Mouse (Mus musculus): ENCODE results near the gene Crybg3. TPM values are rescaled to one million over a fixed set of nuclear protein-coding genes. Genes with fewer than 3 reads are reported as not detected.

Crybg3 gene
- polyA plus RNA-seq, 2 experiments: 0.55 to 0.86 TPM

DNA sequence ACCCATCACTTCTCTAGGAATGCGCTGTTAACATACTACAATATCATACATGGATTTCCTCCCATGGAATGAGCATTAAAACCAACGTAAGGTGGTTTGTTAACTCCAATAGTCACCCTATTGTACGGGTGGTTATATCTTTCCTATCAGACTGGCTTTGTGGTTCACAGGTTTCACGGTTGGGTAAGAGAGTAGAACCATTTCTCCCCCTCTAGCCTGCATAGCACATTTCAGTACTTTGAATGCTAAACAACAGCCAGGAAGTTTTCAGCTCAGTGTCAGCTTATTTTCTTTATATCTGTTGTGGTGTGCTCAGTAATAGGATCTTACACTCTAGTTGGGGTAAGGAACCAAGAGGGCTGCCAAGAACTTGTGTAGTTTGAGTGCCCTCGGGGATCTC lies 149.0 kb downstream of the Crybg3 start:
- Histone ChIP-seq H3K4me1 (replicated peaks; ENCODE audit: control insufficient read depth in 2 of 2, insufficient read depth in 2 of 2, low read length in 1 of 2) (no peaks in the 10 kb centered on the region), H3K4me3 (ENCODE audit: insufficient read depth in 1 of 2, low read depth in 2 of 2, low read length in 2 of 2) (no peak overlapping the region), H3K9ac (replicated peaks) (no peak overlapping the region), H3K27me3 (ENCODE audit: control insufficient read depth, insufficient read depth, low read length) (no peaks in the 10 kb centered on the region), H3K27ac (no peak overlapping the region), H3K9me3 (ENCODE audit: control insufficient read depth, low read length) (no peaks in the 10 kb centered on the region), H3K36me3 (replicated peaks; ENCODE audit: control insufficient read depth, insufficient read depth, low read depth) (no peaks in the 10 kb centered on the region), H3K4me2 (ENCODE audit: low read depth) (no peak overlapping the region)
- 48% methylated on average over 5 of the region's 5 CpGs for WGBS (ENCODE audit: insufficient replicate concordance)
- no peak for ATAC-seq (ENCODE audit: insufficient read depth)
- DNase-seq (ENCODE audit: low read depth in 3 of 3, low spot score in 3 of 3): no peak
- TF ChIP-seq EP300 (IDR thresholded peaks at IDR 0.05; ENCODE audit: low read depth) (no peak), CTCF (IDR thresholded peaks at IDR 0.05; ENCODE audit: low read depth) (no peak)

DNA sequence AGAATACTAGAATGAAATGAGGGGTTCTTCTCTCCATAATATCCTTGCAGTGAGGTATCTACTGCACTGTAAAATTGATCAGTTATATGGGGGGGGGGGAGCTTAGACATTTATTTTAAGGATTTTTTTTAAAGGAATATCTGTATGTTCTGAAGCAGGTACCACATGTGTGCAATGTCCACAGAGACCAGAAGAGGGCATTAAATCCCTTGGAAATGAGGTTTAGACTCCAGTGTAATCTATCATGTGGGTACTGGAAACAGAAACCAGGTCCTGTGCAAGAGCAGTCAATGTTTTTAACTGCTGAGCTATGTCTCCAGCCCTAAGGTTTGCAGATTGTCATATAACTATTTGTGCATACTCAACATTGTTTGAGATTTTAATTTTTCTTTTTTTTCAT lies 151.7 kb downstream of the Crybg3 start:
- Histone ChIP-seq H3K9ac (replicated peaks) (no peak overlapping the region), H3K36me3 (replicated peaks; ENCODE audit: control insufficient read depth, insufficient read depth, low read depth) (no peaks in the 10 kb centered on the region), H3K4me1 (replicated peaks; ENCODE audit: control insufficient read depth in 2 of 2, insufficient read depth in 2 of 2, low read length in 1 of 2) (no peaks in the 10 kb centered on the region), H3K4me3 (ENCODE audit: insufficient read depth in 1 of 2, low read depth in 2 of 2, low read length in 2 of 2) (no peak overlapping the region), H3K27ac (no peak overlapping the region), H3K4me2 (ENCODE audit: low read depth) (no peak overlapping the region), H3K9me3 (ENCODE audit: control insufficient read depth, low read length) (no peaks in the 10 kb centered on the region), H3K27me3 (ENCODE audit: control insufficient read depth, insufficient read depth, low read length) (no peaks in the 10 kb centered on the region)
- DNase-seq (ENCODE audit: low read depth in 3 of 3, low spot score in 3 of 3) (no peak), ATAC-seq (ENCODE audit: insufficient read depth) (no peak)
- TF ChIP-seq EP300 (IDR thresholded peaks at IDR 0.05; ENCODE audit: low read depth) (no peak), CTCF (IDR thresholded peaks at IDR 0.05; ENCODE audit: low read depth) (no peak)

DNA sequence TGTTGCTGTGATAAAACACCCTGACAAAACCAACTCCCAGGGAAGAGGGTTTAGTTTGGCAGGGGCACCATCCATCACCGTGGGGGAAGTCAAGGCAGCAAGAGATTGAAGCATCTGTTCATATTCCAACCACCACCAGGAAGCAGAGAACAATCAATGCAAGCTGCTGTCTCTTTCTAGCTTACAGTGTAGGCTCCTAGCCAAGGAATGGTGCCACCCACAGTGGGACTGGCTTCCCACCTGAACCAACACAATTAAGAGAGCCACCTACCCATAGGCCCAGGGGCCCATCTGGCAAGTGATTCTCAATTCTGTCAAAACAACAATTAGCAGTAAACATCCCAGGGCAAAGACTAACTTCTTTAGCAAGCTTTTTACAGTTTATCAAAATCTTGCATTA lies 152.6 kb downstream of the Crybg3 start:
- H3K4me3 ChIP-seq (ENCODE audit: insufficient read depth in 1 of 2, low read depth in 2 of 2, low read length in 2 of 2): no peak overlapping the region
- WGBS (ENCODE audit: insufficient replicate concordance): 53% methylated on average over 1 of the region's 1 CpGs
- no peaks in the 10 kb centered on the region for H3K9me3 ChIP-seq (ENCODE audit: control insufficient read depth, low read length)
- no peak for TF ChIP-seq CTCF (IDR thresholded peaks at IDR 0.05; ENCODE audit: low read depth)
- TF ChIP-seq EP300 (IDR thresholded peaks at IDR 0.05; ENCODE audit: low read depth): no peak
- H3K27ac ChIP-seq: no peak overlapping the region
- H3K4me2 ChIP-seq (ENCODE audit: low read depth): no peak overlapping the region
- no peak for DNase-seq (ENCODE audit: low read depth in 3 of 3, low spot score in 3 of 3)
- no peaks in the 10 kb centered on the region for H3K36me3 ChIP-seq (replicated peaks; ENCODE audit: control insufficient read depth, insufficient read depth, low read depth)
- H3K27me3 ChIP-seq (ENCODE audit: control insufficient read depth, insufficient read depth, low read length): no peaks in the 10 kb centered on the region
- H3K4me1 ChIP-seq (replicated peaks; ENCODE audit: control insufficient read depth in 2 of 2, insufficient read depth in 2 of 2, low read length in 1 of 2): no peaks in the 10 kb centered on the region
- no peak for ATAC-seq (ENCODE audit: insufficient read depth)
- no peak overlapping the region for H3K9ac ChIP-seq (replicated peaks)

DNA sequence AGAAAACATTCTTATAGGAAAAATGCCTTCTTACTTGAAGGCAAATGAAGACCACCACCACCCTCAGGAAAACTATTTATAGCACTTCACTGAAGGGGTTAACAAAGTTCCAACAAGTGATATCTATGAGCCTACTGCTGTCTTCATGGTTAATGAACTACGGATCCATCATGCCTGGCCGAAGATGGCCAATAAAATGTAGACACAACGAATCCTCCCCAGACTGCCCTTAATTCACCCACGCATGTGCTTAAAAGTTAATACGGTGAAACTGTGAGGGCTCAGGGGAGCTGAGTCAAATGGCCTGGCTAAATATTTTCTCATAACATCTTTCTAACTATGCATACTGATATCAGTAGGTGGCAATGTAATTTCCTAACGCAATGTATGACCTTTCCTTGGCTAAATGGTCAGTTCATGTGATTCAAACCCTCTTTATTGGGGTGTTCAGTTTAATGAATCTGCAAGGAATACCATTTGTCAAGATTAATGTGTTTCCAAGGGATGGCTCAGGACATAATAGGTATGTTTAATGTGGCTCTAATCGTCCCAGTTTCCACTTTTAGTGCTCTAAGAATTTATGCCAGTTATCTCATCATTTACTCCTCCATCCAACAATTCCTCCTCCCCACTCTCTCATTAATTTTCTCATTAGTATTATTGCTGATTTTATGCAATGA lies 155.8 kb downstream of the Crybg3 start:
- TF ChIP-seq CTCF (IDR thresholded peaks at IDR 0.05; ENCODE audit: low read depth): no peak
- TF ChIP-seq EP300 (IDR thresholded peaks at IDR 0.05; ENCODE audit: low read depth): no peak
- Histone ChIP-seq H3K4me3 (ENCODE audit: insufficient read depth in 1 of 2, low read depth in 2 of 2, low read length in 2 of 2) (no peak overlapping the region), H3K9me3 (ENCODE audit: control insufficient read depth, low read length) (no peaks in the 10 kb centered on the region), H3K36me3 (replicated peaks; ENCODE audit: control insufficient read depth, insufficient read depth, low read depth) (no peaks in the 10 kb centered on the region), H3K27me3 (ENCODE audit: control insufficient read depth, insufficient read depth, low read length) (no peaks in the 10 kb centered on the region), H3K9ac (replicated peaks) (no peak overlapping the region), H3K4me2 (ENCODE audit: low read depth) (no peak overlapping the region), H3K27ac (no peak overlapping the region), H3K4me1 (replicated peaks; ENCODE audit: control insufficient read depth in 2 of 2, insufficient read depth in 2 of 2, low read length in 1 of 2) (no peaks in the 10 kb centered on the region)
- WGBS (ENCODE audit: insufficient replicate concordance): 63% methylated on average over 7 of the region's 7 CpGs
- ATAC-seq (ENCODE audit: insufficient read depth): no peak
- DNase-seq (ENCODE audit: low read depth in 3 of 3, low spot score in 3 of 3): no peak

Other genes starting within 250 kb of the Crybg3 start
- gene Olfr209, start 237.0 kb downstream of the Crybg3 start, polyA plus RNA-seq (2012; rRNA removed): not detected in 2 replicates
- not detected in 2 replicates for gene Olfr209, start 237.0 kb downstream of the Crybg3 start, polyA plus RNA-seq (2014; fragmentation: Nextera tagmentation; extraction: Ambion mirVana)
- gene Gabrr3, start 193.6 kb downstream of the Crybg3 start, polyA plus RNA-seq (2012; rRNA removed): not detected in 2 replicates
- gene Gabrr3, start 193.6 kb downstream of the Crybg3 start, polyA plus RNA-seq (2014; fragmentation: Nextera tagmentation; extraction: Ambion mirVana): not detected in 2 replicates
- gene Riox2, start 129.2 kb downstream of the Crybg3 start, polyA plus RNA-seq (2012; rRNA removed): 3.9 and 7.6 TPM in 2 replicates
- gene Riox2, start 129.2 kb downstream of the Crybg3 start, polyA plus RNA-seq (2014; fragmentation: Nextera tagmentation; extraction: Ambion mirVana): 15.3 and 15.8 TPM in 2 replicates
- gene Arl6, start 38.4 kb upstream of the Crybg3 start, polyA plus RNA-seq (2012; rRNA removed): 0.88 and 1.4 TPM in 2 replicates
- 3.1 and 3.7 TPM in 2 replicates for gene Arl6, start 38.4 kb upstream of the Crybg3 start, polyA plus RNA-seq (2014; fragmentation: Nextera tagmentation; extraction: Ambion mirVana)

Data from liver, embryonic 14.5 days (tissue).